Mouse (Mus musculus): ENCODE data around the gene Hoxd12.

- TF ChIP-seq CTCF (IDR thresholded peaks at IDR 0.05; ENCODE audit: control insufficient read depth, insufficient read depth, low read length) (no peak), POLR2A (IDR thresholded peaks at IDR 0.05; ENCODE audit: borderline replicate concordance, control insufficient read depth, low read depth, low read length) (no peak)
These were observed 29.7 kb downstream of the Hoxd12 start, which contains the start of gene Hoxd8 for GRCm38 (mm10) chr2:74704393-74704998.
